Mouse (Mus musculus) right cerebral cortex, adult 18-20 months (tissue): ENCODE measurements around the gene Hist1h3h.
"Not testable (repeated sequence)": the region's sequence is repeated elsewhere in the genome, so short reads cannot be mapped to it uniquely, and the experiment has no call there.

ENCODE experiments used
- DNase-seq: peaks from one replicate; pipeline ENCODE4 v3.0.0; 2022; ENCODE audit warnings: mixed read lengths

The Hist1h3h gene

GRCm38 (mm10) chr13:21717397-21718357, at the start of gene Hist1h3h:
TSS of gene Hist1h3h (plus strand) at chr13:21717659.
- DNase-seq: peak; percentile 91

GRCm38 (mm10) chr13:21677305-21677704, 40.2 kb upstream of the Hist1h3h start, which contains the start of gene Olfr1360:
TSS of gene Olfr1360 (minus strand) at chr13:21677405.
- DNase-seq: no peak

GRCm38 (mm10) chr13:21697811-21698210, 19.6 kb upstream of the Hist1h3h start, which contains the start of gene Olfr1359:
TSS of gene Olfr1359 (plus strand) at chr13:21698111.
- DNase-seq: no peak

GRCm38 (mm10) chr13:21706669-21707068, 10.8 kb upstream of the Hist1h3h start:
- no peak for DNase-seq

- peak; percentile 90 for DNase-seq
These were observed 7.3 kb upstream of the Hist1h3h start for GRCm38 (mm10) chr13:21710031-21710711.

- peak; percentile 77 for DNase-seq
These were observed 6.5 kb upstream of the Hist1h3h start for GRCm38 (mm10) chr13:21710821-21711525.

GRCm38 (mm10) chr13:21711698-21712097, 5.8 kb upstream of the Hist1h3h start:
- DNase-seq: no peak

GRCm38 (mm10) chr13:21714725-21715124, 2.7 kb upstream of the Hist1h3h start:
- peak; percentile 75 for DNase-seq

- DNase-seq: peak; percentile 22
These were observed 2.2 kb upstream of the Hist1h3h start for GRCm38 (mm10) chr13:21715131-21715863.

- DNase-seq: peak; percentile 91
These were observed 1.5 kb upstream of the Hist1h3h start, which contains the start of the genes Hist1h2bl and Hist1h2ai for GRCm38 (mm10) chr13:21715864-21716539. TSS of gene Hist1h2bl (minus strand) at chr13:21716143. TSS of gene Hist1h2ai (plus strand) at chr13:21716422.

- not testable (repeated sequence) for DNase-seq
These were observed 693 bp upstream of the Hist1h3h start for GRCm38 (mm10) chr13:21716540-21717391.

GRCm38 (mm10) chr13:21718381-21719080, 1.1 kb downstream of the Hist1h3h start:
- DNase-seq: no peak

- DNase-seq: not testable (repeated sequence)
These were observed 3.8 kb downstream of the Hist1h3h start for GRCm38 (mm10) chr13:21721107-21721756.

GRCm38 (mm10) chr13:21721757-21722372, 4.4 kb downstream of the Hist1h3h start, which contains the start of gene Hist1h2bm:
TSS of gene Hist1h2bm (plus strand) at chr13:21722044.
- peak; percentile 64 for DNase-seq

GRCm38 (mm10) chr13:21722373-21722925, 5.0 kb downstream of the Hist1h3h start:
- DNase-seq: no peak

- no peak for DNase-seq
These were observed 5.8 kb downstream of the Hist1h3h start for GRCm38 (mm10) chr13:21722993-21723836.

- DNase-seq: no peak
These were observed 10.6 kb downstream of the Hist1h3h start for GRCm38 (mm10) chr13:21727948-21728572.
